Mouse (Mus musculus): Measurements from ENCODE around the gene Sarnp.

GRCm38 (mm10) chr10:128773685-128774084, 43.4 kb upstream of the Sarnp start:
- no peak for TF ChIP-seq CTCF (IDR thresholded peaks at IDR 0.05; ENCODE audit: control insufficient read depth, insufficient read depth, low read length)
- no peak for TF ChIP-seq POLR2A (IDR thresholded peaks at IDR 0.05; ENCODE audit: borderline replicate concordance, control insufficient read depth, low read depth, low read length)

Measured in bone marrow, adult 2 months (tissue).